Mouse (Mus musculus) E14TG2a.4 (cell line): ENCODE data around the gene Gpr179.

Source experiments
- H3K27me3 ChIP-seq: 2 replicates; pipeline ENCODE4 v1.6.1; 2014; ENCODE audit warnings: low read length, control low read depth; ENCODE audit not compliant: insufficient read depth
- H3K36me3 ChIP-seq: 2 replicates; pipeline ENCODE4 v1.6.1; 2014; ENCODE audit warnings: low read length, control low read depth; ENCODE audit not compliant: insufficient read depth
- H3K4me1 ChIP-seq: replicated peaks from 2 replicates; pipeline ENCODE4 v1.6.1; 2014; ENCODE audit warnings: low read depth, low read length, control low read depth
- H3K4me3 ChIP-seq: replicated peaks from 2 replicates; pipeline ENCODE4 v1.5.1; 2014; ENCODE audit warnings: mild to moderate bottlenecking, low read length
- H3K9me3 ChIP-seq: 2 replicates; pipeline ENCODE4 v1.6.1; 2014; ENCODE audit warnings: low read length, control low read depth
- CTCF ChIP-seq: conservative IDR thresholded peaks from 2 replicates; pipeline ENCODE4 v1.5.1; 2014; ENCODE audit warnings: low read length
- NANOG ChIP-seq: IDR thresholded peaks from 2 replicates; pipeline ENCODE4 v1.6.1; 2014; ENCODE audit warnings: borderline replicate concordance, low read length, mixed read lengths
- POU5F1 ChIP-seq: IDR thresholded peaks from 2 replicates; pipeline ENCODE4 v1.6.1; 2014; ENCODE audit warnings: low read length, borderline replicate concordance

The Gpr179 gene

GRCm38 (mm10) chr11:97347291-97347690 lies 4.6 kb downstream of the Gpr179 start:
- H3K4me3 ChIP-seq: no peak overlapping the region
- H3K36me3 ChIP-seq: no peaks in the 10 kb centered on the region
- TF ChIP-seq NANOG (no peak), POU5F1 (no peak), CTCF (no peak)
- peaks cover 11% of the 10 kb centered on the region; the same call in 1 of the 2 replicates for H3K9me3 ChIP-seq
- peaks cover 29% of the 10 kb centered on the region for H3K27me3 ChIP-seq
- H3K4me1 ChIP-seq: peaks cover 55% of the 10 kb centered on the region

GRCm38 (mm10) chr11:97346383-97346782 lies 5.5 kb downstream of the Gpr179 start:
- H3K9me3 ChIP-seq: peaks cover 11% of the 10 kb centered on the region; the same call in 1 of the 2 replicates
- peaks cover 30% of the 10 kb centered on the region for H3K27me3 ChIP-seq
- TF ChIP-seq CTCF: no peak
- no peak for TF ChIP-seq POU5F1
- TF ChIP-seq NANOG: no peak
- H3K4me3 ChIP-seq: no peak overlapping the region
- H3K36me3 ChIP-seq: no peaks in the 10 kb centered on the region
- peaks cover 52% of the 10 kb centered on the region for H3K4me1 ChIP-seq

GRCm38 (mm10) chr11:97345446-97345845 lies 6.4 kb downstream of the Gpr179 start:
- peaks cover 39% of the 10 kb centered on the region for H3K27me3 ChIP-seq

DNA sequence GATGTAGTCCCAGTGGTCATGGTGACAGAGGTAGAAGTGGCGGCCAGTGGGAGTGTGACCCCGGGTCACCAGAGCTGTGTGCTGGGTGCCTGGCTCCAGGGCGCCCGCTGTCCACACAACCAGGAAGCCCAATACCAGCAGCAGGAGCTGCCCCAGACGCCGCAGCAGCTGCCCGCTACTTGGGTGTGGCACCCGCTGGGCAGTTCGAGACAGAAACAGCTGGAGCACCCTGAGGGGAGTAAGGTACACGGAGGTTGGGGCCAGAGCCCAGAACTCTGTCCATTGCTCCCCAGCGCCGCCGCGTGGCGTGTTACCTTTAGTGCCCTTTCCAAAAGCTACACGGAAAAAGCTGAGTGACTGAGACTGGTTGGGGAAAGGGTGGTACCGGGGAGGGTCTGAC lies 8.3 kb downstream of the Gpr179 start:
- Histone ChIP-seq H3K9me3 (peaks cover 8% of the 10 kb centered on the region; the same call in 1 of the 2 replicates), H3K4me1 (peaks cover 42% of the 10 kb centered on the region), H3K36me3 (no peaks in the 10 kb centered on the region), H3K4me3 (peak overlapping the region; percentile 60; the same call in 1 of the 2 replicates), H3K27me3 (peaks cover 48% of the 10 kb centered on the region)
- TF ChIP-seq NANOG (no peak), POU5F1 (no peak), CTCF (peak; percentile 33; the same call in 1 of the 2 replicates)

More at GRCm38 (mm10) chr11:97345446-97345845, 6.4 kb downstream of the Gpr179 start:
- peaks cover 11% of the 10 kb centered on the region; the same call in 1 of the 2 replicates for H3K9me3 ChIP-seq
- TF ChIP-seq POU5F1 (no peak), CTCF (no peak), NANOG (no peak)
- no peak overlapping the region for H3K4me3 ChIP-seq
- H3K4me1 ChIP-seq: peaks cover 47% of the 10 kb centered on the region
- no peaks in the 10 kb centered on the region for H3K36me3 ChIP-seq

DNA sequence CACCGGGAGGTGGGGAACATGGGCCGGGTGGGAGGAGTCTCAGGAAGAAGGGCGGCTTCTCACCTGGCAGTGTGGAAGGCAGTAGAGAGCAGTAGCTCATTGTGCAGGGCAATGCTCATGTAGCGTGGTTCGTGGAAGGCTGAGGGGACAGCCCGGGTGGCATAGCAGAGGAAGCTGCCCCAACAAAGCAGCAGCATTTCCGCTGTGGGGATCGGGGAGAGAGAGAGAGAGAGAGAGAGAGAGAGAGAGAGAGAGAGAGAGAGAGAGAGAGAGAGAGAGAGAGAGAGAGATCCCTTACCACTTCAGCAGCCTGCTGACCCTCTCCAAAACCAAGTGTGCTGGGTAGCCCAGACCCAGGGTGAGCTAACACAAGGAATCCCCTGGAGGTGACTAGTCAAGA lies 8.7 kb downstream of the Gpr179 start:
- Histone ChIP-seq H3K4me1 (peaks cover 47% of the 10 kb centered on the region), H3K36me3 (no peaks in the 10 kb centered on the region), H3K27me3 (peaks cover 49% of the 10 kb centered on the region), H3K4me3 (peak overlapping the region; percentile 60; the same call in 1 of the 2 replicates), H3K9me3 (peaks cover 8% of the 10 kb centered on the region; the same call in 1 of the 2 replicates)
- TF ChIP-seq CTCF (no peak), POU5F1 (no peak), NANOG (no peak)

GRCm38 (mm10) chr11:97338977-97339315 lies 12.9 kb downstream of the Gpr179 start:
- Histone ChIP-seq H3K4me1 (peaks cover 67% of the 10 kb centered on the region), H3K36me3 (no peaks in the 10 kb centered on the region), H3K4me3 (peak overlapping the region; percentile 69), H3K27me3 (peaks cover 41% of the 10 kb centered on the region), H3K9me3 (peaks cover 5% of the 10 kb centered on the region; the same call in 1 of the 2 replicates)
- TF ChIP-seq NANOG (no peak), POU5F1 (no peak), CTCF (no peak)

GRCm38 (mm10) chr11:97338302-97338976 lies 13.4 kb downstream of the Gpr179 start:
- peak overlapping the region; percentile 69 for H3K4me3 ChIP-seq
- H3K27me3 ChIP-seq: peaks cover 41% of the 10 kb centered on the region
- no peaks in the 10 kb centered on the region for H3K9me3 ChIP-seq
- no peaks in the 10 kb centered on the region for H3K36me3 ChIP-seq
- peaks cover 67% of the 10 kb centered on the region for H3K4me1 ChIP-seq
- no peak for TF ChIP-seq POU5F1
- TF ChIP-seq NANOG: no peak
- no peak for TF ChIP-seq CTCF

DNA sequence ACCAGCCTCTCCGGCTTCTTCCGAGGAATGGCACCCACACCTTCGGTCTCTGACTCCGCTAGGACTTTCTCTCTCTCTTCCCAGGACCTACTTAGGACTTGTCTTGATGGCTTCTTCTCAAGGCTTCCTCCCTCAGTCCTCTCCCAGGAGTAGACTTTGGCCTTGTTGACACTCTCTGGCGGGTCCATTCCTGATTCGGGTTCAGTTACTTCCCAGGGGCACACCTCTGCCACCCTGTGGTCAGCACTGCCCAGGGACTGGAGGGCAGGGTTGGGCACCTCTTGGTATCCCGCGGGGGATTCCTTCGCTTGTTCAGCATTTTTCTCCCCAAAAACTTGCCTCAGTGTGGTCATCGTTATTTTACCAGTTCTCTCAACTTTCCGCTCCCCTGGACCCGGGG lies 14.5 kb downstream of the Gpr179 start:
- peak overlapping the region; percentile 69 for H3K4me3 ChIP-seq
- no peaks in the 10 kb centered on the region for H3K9me3 ChIP-seq
- peaks cover 72% of the 10 kb centered on the region for H3K4me1 ChIP-seq
- H3K36me3 ChIP-seq: peaks cover 5% of the 10 kb centered on the region
- TF ChIP-seq POU5F1 (no peak), CTCF (no peak), NANOG (no peak)
- H3K27me3 ChIP-seq: peaks cover 33% of the 10 kb centered on the region

- H3K9me3 ChIP-seq: no peaks in the 10 kb centered on the region
- TF ChIP-seq POU5F1 (no peak), CTCF (no peak), NANOG (no peak)
- peak overlapping the region; percentile 69 for H3K4me3 ChIP-seq
- peaks cover 31% of the 10 kb centered on the region for H3K27me3 ChIP-seq
- peaks cover 10% of the 10 kb centered on the region for H3K36me3 ChIP-seq
- peaks cover 77% of the 10 kb centered on the region for H3K4me1 ChIP-seq
These were observed 15.0 kb downstream of the Gpr179 start for GRCm38 (mm10) chr11:97336751-97337345.
